Mouse (Mus musculus) left cerebral cortex, adult 2 months (tissue): ENCODE data around the gene Ankrd12. TPM values are rescaled to one million over a fixed set of nuclear protein-coding genes. Genes with fewer than 3 reads are reported as not detected.

Source experiments
- DNase-seq, 2 experiments: peaks; one replicate each; pipeline ENCODE4 v3.0.0; 2021 to 2022; ENCODE audit warnings: low spot score in 2 of 2, mixed read lengths in 1 of 2; ENCODE audit errors: extremely low spot score in 1 of 2
- H3K27ac ChIP-seq: fragments of 200-600 bp; 2 replicates; pipeline ENCODE4 v1.8.1; 2022
- H3K4me3 ChIP-seq: fragments of 200-600 bp; 2 replicates; pipeline ENCODE4 v1.8.1; 2022
- CTCF ChIP-seq: fragments of 200-600 bp; IDR thresholded peaks from 2 replicates; pipeline ENCODE4 v1.8.1; 2022; ENCODE audit warnings: antibody characterized with exemption, mild to moderate bottlenecking, moderate library complexity
- intact Hi-C: fragments of 180-260 bp; cut with DNase I; formaldehyde crosslinking; loops from one replicate; pipeline ENCODE4 v1.15.1; 2025
- total RNA-seq, 2 experiments: library from RNA; stranded (reverse); gene quantifications; 2 replicates each; pipeline ENCODE4 v1.2.3; 2021

The Ankrd12 gene
- total RNA-seq, 2 experiments from 2014 or later: 276 to 279 TPM

- Histone ChIP-seq H3K27ac (peak overlapping the region; percentile 45), H3K4me3 (no peak overlapping the region)
- intact Hi-C loops: no loop called here
- TF ChIP-seq CTCF: no peak
- DNase-seq: no peak
These were observed 137.3 kb downstream of the Ankrd12 start for GRCm38 (mm10) chr17:65939461-65940192.

GRCm38 (mm10) chr17:65937671-65938070, 139.2 kb downstream of the Ankrd12 start:
- Histone ChIP-seq H3K4me3 (no peak overlapping the region), H3K27ac (no peak overlapping the region)
- TF ChIP-seq CTCF: no peak
- no peak for DNase-seq
- intact Hi-C loops: no loop called here

DNA sequence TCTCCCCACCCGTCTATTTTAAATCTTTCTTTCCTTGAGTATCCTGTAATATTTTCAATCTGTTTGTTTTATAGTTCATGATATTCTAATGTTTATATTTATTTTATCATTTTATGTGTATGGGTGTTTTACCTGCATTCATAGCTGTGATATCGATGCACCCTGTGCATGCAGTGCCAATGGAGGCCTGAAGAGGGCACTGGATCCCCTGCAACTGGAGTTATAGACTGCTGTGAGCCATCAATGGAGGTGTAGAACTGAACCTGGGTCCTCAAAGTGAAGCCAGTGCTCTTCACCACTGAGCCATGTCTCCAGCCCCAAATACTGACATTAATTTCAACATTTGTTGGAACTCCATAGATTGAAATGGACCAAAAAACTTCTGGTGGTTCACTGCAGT, 143.1 kb downstream of the Ankrd12 start:
- intact Hi-C loops: loop anchor here (5.0 kb wide), 1 partner anchor 46 kb away; the partner anchor contains the start of gene Ralbp1
- peak; percentile 38 for TF ChIP-seq CTCF
- no peak overlapping the region for H3K27ac ChIP-seq

GRCm38 (mm10) chr17:65931525-65931924, 145.4 kb downstream of the Ankrd12 start:
- no peak overlapping the region for H3K4me3 ChIP-seq
- H3K27ac ChIP-seq: peak overlapping the region; percentile 79
- intact Hi-C loops: loop anchor here (5.0 kb wide), 1 partner anchor 44 kb away; the partner anchor contains the start of gene Ralbp1
- no peak for TF ChIP-seq CTCF
- no peak for DNase-seq

More for the DNA sequence above, 143.1 kb downstream of the Ankrd12 start:
- H3K4me3 ChIP-seq: no peak overlapping the region
- no peak for DNase-seq

- Histone ChIP-seq H3K27ac (peak overlapping the region; percentile 79), H3K4me3 (no peak overlapping the region)
- DNase-seq: peak; percentile 26 to 50
- TF ChIP-seq CTCF: no peak
- intact Hi-C loops: loop anchor here (5.0 kb wide), 1 partner anchor 44 kb away; the partner anchor contains the start of gene Ralbp1
These were observed 145.9 kb downstream of the Ankrd12 start for GRCm38 (mm10) chr17:65930960-65931359.

DNA sequence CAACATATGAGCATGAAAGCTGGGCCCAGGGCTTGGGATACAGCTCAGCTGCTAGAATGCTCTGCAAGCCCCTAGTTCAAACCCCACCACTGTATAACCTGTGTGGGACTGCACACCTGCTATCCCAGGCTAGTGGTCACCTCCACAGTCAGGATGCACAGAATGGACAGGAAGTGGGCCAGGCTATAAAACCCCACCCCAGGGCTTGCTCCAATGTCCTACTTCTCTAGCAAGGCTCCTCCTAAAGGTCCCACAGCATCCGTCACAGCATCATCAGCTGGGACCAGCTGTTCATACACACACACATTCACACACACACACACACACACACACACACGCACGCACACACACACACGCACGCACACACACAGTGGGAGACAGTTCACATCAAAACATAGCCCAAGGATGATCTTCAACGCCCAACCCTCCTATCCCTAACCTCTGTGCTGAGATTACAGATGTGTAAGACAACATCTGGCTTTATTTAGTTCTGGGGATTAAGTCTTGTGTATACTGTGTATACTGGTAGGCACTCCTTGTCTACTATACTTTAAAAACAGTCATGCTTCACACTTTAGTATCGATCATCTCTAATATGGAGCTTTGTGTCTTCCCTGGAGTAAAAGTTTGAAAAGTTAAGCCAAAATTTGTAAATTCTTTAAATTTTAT, 146.6 kb downstream of the Ankrd12 start:
- intact Hi-C loops: loop anchor here (5.0 kb wide), 1 partner anchor 43 kb away; the partner anchor contains the start of gene Ralbp1
- peak overlapping the region; percentile 66; the same call in 1 of the 2 replicates for H3K27ac ChIP-seq
- H3K4me3 ChIP-seq: no peak overlapping the region
- no peak for TF ChIP-seq CTCF
- no peak for DNase-seq

GRCm38 (mm10) chr17:65929319-65929978, 147.4 kb downstream of the Ankrd12 start:
- Histone ChIP-seq H3K27ac (no peak overlapping the region), H3K4me3 (no peak overlapping the region)
- no peak for TF ChIP-seq CTCF
- DNase-seq: no peak
- intact Hi-C loops: no loop called here

DNA sequence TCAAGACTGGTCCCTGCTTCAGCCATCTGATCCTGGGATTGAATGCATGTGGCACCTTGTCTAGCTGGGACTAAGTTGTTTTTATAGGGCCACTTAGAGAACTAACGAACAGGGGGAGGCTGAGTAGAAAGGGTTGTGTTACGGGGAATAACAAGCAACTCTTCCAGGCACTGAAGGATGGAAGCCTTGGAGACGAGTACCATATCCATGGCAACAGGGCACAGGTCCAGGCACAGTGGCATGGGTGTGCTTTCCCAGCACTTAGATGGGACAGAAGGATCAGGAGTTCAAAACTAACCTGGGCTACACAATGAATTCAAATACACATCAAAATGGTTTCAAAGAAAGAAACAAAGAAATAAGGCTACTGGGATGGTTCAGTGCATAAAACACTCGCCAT, 149.8 kb downstream of the Ankrd12 start:
- Histone ChIP-seq H3K27ac (no peak overlapping the region), H3K4me3 (no peak overlapping the region)
- no peak for TF ChIP-seq CTCF
- intact Hi-C loops: no loop called here
- DNase-seq: no peak

GRCm38 (mm10) chr17:65924218-65924617, 152.7 kb downstream of the Ankrd12 start:
- Histone ChIP-seq H3K4me3 (no peak overlapping the region), H3K27ac (no peak overlapping the region)
- intact Hi-C loops: no loop called here
- DNase-seq: no peak
- TF ChIP-seq CTCF: no peak

GRCm38 (mm10) chr17:65921975-65922374, 154.9 kb downstream of the Ankrd12 start:
- no peak for TF ChIP-seq CTCF
- intact Hi-C loops: no loop called here
- DNase-seq: no peak
- no peak overlapping the region for H3K4me3 ChIP-seq
- H3K27ac ChIP-seq: no peak overlapping the region

DNA sequence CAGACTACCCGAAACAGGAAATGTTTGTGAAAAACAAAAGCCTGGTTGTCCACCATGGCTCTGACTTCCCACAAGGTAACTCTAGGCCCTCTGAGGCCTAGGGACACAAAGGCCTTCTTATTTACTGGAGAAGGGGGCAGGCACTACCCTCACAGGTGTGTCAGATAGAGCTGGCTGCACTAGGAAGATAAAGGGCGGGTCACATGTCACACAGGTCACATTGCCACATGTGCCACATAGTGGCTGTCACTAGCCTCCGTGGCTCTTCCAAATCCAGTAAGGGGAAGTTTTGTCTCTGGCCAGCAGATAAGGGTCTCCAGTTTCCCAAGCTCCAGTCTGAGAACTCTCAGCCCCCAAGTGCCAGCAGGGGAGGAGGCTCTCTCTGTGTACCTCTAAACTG, 157.7 kb downstream of the Ankrd12 start:
- no peak for DNase-seq
- no peak overlapping the region for H3K27ac ChIP-seq
- no peak overlapping the region for H3K4me3 ChIP-seq
- no peak for TF ChIP-seq CTCF
- intact Hi-C loops: no loop called here
